Mouse (Mus musculus) liver, adult 2 months (tissue): ENCODE measurements around the gene Tmco4. TPM values are rescaled to one million over a fixed set of nuclear protein-coding genes. Genes with fewer than 3 reads are reported as not detected.
A peak's percentile ranks its signal among the peaks of the same experiment; 100 is the strongest.

Experiments used
- DNase-seq: peaks from one replicate; pipeline ENCODE4 v3.0.0-alpha.2; 2011; ENCODE audit warnings: low read depth, low spot score; ENCODE audit errors: extremely low read depth
- H3K27ac ChIP-seq: fragments of 200-500 bp; replicated peaks from 2 replicates; pipeline ENCODE4 v1.5.1; 2012; ENCODE audit warnings: low read depth, mild to moderate bottlenecking, control low read depth, inconsistent platforms, low read length; ENCODE audit not compliant: insufficient read depth
- H3K27me3 ChIP-seq: fragments of 200-500 bp; 2 replicates; pipeline ENCODE4 v1.6.1; 2012; ENCODE audit warnings: mild to moderate bottlenecking, moderate library complexity, low read length, inconsistent platforms; ENCODE audit not compliant: control insufficient read depth, insufficient read depth
- H3K36me3 ChIP-seq: fragments of 200-500 bp; 2 replicates; pipeline ENCODE4 v1.6.1; 2012; ENCODE audit warnings: low read length, inconsistent platforms; ENCODE audit not compliant: control insufficient read depth, insufficient read depth
- H3K4me1 ChIP-seq: fragments of 200-500 bp; 2 replicates; pipeline ENCODE4 v1.6.1; 2011; ENCODE audit warnings: low read length; ENCODE audit not compliant: control insufficient read depth, insufficient read depth
- H3K4me3 ChIP-seq: fragments of 200-500 bp; 2 replicates; pipeline ENCODE4 v1.5.1; 2011; ENCODE audit warnings: low read depth, mild to moderate bottlenecking, control low read depth, low read length, moderate library complexity; ENCODE audit not compliant: insufficient read depth
- H3K79me2 ChIP-seq: fragments of 200-500 bp; 2 replicates; pipeline ENCODE4 v1.6.1; 2012; ENCODE audit warnings: inconsistent platforms, mild to moderate bottlenecking, low read length, moderate library complexity; ENCODE audit not compliant: control insufficient read depth, insufficient read depth
- H3K9ac ChIP-seq: fragments of 200-500 bp; 2 replicates; pipeline ENCODE4 v1.6.1; 2012; ENCODE audit warnings: low read depth, mild to moderate bottlenecking, control low read depth, inconsistent platforms, low read length
- CTCF ChIP-seq: fragments of 200-500 bp; IDR thresholded peaks from 2 replicates; pipeline ENCODE4 v1.5.1; 2011; ENCODE audit warnings: low read depth, low read length, control low read depth
- POLR2A ChIP-seq: fragments of 200-500 bp; IDR thresholded peaks from 2 replicates; pipeline ENCODE4 v1.6.1; 2011; ENCODE audit warnings: low read length, control low read depth; ENCODE audit not compliant: insufficient read depth; ENCODE audit errors: extremely low read depth
- WGBS: fragments of 180-500 bp; shearing (Covaris S2); methylation state at CpG from one replicate; pipeline ENCODE4 v1.1.7; 2018; 5-methylcytosine and 5-hydroxymethylcytosine counted together
- polyA plus RNA-seq: library from polyadenylated mRNA; depleted of rRNA; stranded (reverse); fragments of >200 nt; gene quantifications from 2 replicates; pipeline ENCODE4 v1.2.3, GENCODE M21; 2012
- total RNA-seq: library from RNA; depleted of rRNA; stranded (reverse); fragments of >200 nt; gene quantifications from 2 replicates; pipeline ENCODE4 v1.2.3, GENCODE M21; 2014

Tmco4 gene
- total and polyA plus RNA-seq, 2 experiments, result 10.2 to 15.3 TPM

- Histone ChIP-seq H3K4me1 (peaks cover 33% of the 10 kb centered on the region), H3K4me3 (no peak overlapping the region), H3K27ac (peak overlapping the region; percentile 65; the same call in 1 of the 2 replicates), H3K27me3 (no peaks in the 10 kb centered on the region), H3K79me2 (no peaks in the 10 kb centered on the region; the same call in 1 of the 2 replicates), H3K36me3 (no peaks in the 10 kb centered on the region), H3K9ac (no peak overlapping the region)
- 68% methylated on average over 3 of the region's 3 CpGs for WGBS
- DNase-seq, result no peak
- TF ChIP-seq POLR2A, result no peak
- no peak for TF ChIP-seq CTCF
Measured at GRCm38 (mm10) chr4:138975194-138975593, 2.5 kb downstream of the Tmco4 start.

- no peaks in the 10 kb centered on the region; the same call in 1 of the 2 replicates for H3K79me2 ChIP-seq
- H3K36me3 ChIP-seq, result no peaks in the 10 kb centered on the region
- TF ChIP-seq POLR2A (no peak), CTCF (no peak)
- peaks cover 26% of the 10 kb centered on the region for H3K4me1 ChIP-seq
- 8% methylated on average over 6 of the region's 6 CpGs for WGBS
- H3K27me3 ChIP-seq, result no peaks in the 10 kb centered on the region
- no peak overlapping the region for H3K9ac ChIP-seq
- H3K4me3 ChIP-seq, result no peak overlapping the region
- H3K27ac ChIP-seq, result peak overlapping the region; percentile 65
- peak; percentile 98 for DNase-seq
Measured at GRCm38 (mm10) chr4:138976046-138976445, 3.4 kb downstream of the Tmco4 start.

- Histone ChIP-seq H3K4me1 (peaks cover 21% of the 10 kb centered on the region), H3K27me3 (no peaks in the 10 kb centered on the region), H3K36me3 (no peaks in the 10 kb centered on the region), H3K9ac (no peak overlapping the region; the same call in 1 of the 2 replicates), H3K79me2 (no peaks in the 10 kb centered on the region; the same call in 1 of the 2 replicates), H3K27ac (peak overlapping the region; percentile 83), H3K4me3 (no peak overlapping the region)
- 16% methylated on average over 8 of the region's 8 CpGs for WGBS
- TF ChIP-seq CTCF (no peak), POLR2A (no peak)
- peak; percentile 90 for DNase-seq
Measured at GRCm38 (mm10) chr4:138980021-138980420, 7.3 kb downstream of the Tmco4 start.

GRCm38 (mm10) chr4:138980771-138981420 lies 8.2 kb downstream of the Tmco4 start:
- H3K27me3 ChIP-seq, result no peaks in the 10 kb centered on the region
- peaks cover 12% of the 10 kb centered on the region for H3K4me1 ChIP-seq
- peak; percentile 29 for DNase-seq
- H3K4me3 ChIP-seq, result no peak overlapping the region
- H3K36me3 ChIP-seq, result no peaks in the 10 kb centered on the region
- H3K79me2 ChIP-seq, result no peaks in the 10 kb centered on the region; the same call in 1 of the 2 replicates
- 58% methylated on average over 12 of the region's 12 CpGs for WGBS
- H3K9ac ChIP-seq, result no peak overlapping the region
- no peak overlapping the region for H3K27ac ChIP-seq
- no peak for TF ChIP-seq CTCF
- no peak for TF ChIP-seq POLR2A

- H3K79me2 ChIP-seq, result no peaks in the 10 kb centered on the region
- H3K36me3 ChIP-seq, result no peaks in the 10 kb centered on the region
- TF ChIP-seq CTCF (no peak), POLR2A (no peak)
- H3K9ac ChIP-seq, result no peak overlapping the region
- H3K27me3 ChIP-seq, result no peaks in the 10 kb centered on the region
- DNase-seq, result no peak
- WGBS, result 88% methylated on average over 3 of the region's 3 CpGs
- no peak overlapping the region for H3K27ac ChIP-seq
- peaks cover 12% of the 10 kb centered on the region for H3K4me1 ChIP-seq
- no peak overlapping the region for H3K4me3 ChIP-seq
Measured at GRCm38 (mm10) chr4:138983422-138983821, 10.7 kb downstream of the Tmco4 start.

GRCm38 (mm10) chr4:138984744-138985143 lies 12.1 kb downstream of the Tmco4 start:
- H3K36me3 ChIP-seq, result no peaks in the 10 kb centered on the region
- WGBS, result 86% methylated on average over 7 of the region's 7 CpGs
- no peaks in the 10 kb centered on the region for H3K27me3 ChIP-seq
- H3K27ac ChIP-seq, result no peak overlapping the region
- H3K4me1 ChIP-seq, result peaks cover 3% of the 10 kb centered on the region
- H3K9ac ChIP-seq, result no peak overlapping the region
- no peak overlapping the region for H3K4me3 ChIP-seq
- no peaks in the 10 kb centered on the region for H3K79me2 ChIP-seq
- TF ChIP-seq CTCF (peak; percentile 43), POLR2A (no peak)
- no peak for DNase-seq
